Mouse (Mus musculus): ENCODE measurements around the gene Rsph9.

The Rsph9 gene

DNA sequence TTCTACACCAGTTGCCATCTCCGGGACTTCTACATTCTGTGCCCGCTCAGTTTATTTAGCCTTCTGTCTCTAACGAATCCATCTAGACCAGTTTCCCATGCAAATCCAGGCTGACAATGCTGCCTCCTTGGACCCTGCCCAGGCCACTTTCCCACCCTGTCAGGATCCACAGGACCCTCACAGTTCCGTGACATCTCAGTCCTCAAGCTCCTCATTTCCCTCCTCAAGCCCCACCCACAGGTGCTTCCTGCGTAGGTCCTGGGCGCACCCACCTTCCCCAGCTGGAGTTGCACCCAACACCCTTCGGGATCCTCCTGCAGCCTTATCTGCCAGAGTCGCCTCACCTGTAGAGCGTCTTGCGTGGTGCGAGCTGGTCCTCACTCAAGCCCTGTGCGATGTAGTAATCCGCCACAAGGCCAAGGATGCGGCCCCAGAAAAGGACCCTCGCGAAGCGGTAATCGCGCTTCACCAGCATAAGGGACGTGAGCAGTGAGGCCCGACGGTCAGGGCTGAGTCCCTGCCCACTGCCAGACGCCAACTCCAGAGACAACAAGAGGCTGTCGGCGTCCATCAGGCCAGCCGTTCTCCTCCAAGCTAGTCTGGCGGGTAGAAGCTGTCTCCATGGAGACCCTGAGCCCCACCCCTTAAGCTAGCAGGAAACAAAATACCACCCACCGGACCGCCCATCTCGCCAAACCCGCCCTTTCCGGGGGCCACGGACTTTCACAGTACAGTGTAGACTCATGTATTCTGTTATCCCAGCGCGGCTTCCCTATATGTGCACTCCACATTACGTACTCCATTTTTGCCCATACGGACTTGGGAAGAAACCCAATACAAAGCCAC lies at the start of gene Rsph9:
TSS of gene Rsph9 (minus strand) at position 639 of the 846 bp plus-strand sequence.
- no peak for DNase-seq

DNA sequence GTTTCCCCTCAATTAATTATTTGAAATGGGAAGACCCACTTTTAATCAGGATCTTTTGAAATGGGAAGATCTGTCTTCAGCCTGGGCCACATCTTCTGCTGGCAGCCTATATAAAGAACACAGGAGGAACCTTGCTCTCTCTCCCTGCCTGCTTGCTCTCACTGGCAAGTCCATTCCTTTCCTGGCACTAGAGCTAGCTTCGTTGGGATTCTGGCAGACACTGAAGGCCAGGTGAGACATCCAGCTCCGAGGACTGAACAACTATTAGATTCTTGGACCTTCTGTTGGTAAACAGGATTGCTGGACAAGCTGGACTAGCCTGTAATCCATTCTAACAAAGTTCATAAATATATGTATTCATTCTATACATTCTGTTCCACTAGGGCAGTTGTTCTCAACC lies 44.8 kb upstream of the Rsph9 start:
- DNase-seq: no peak

DNA sequence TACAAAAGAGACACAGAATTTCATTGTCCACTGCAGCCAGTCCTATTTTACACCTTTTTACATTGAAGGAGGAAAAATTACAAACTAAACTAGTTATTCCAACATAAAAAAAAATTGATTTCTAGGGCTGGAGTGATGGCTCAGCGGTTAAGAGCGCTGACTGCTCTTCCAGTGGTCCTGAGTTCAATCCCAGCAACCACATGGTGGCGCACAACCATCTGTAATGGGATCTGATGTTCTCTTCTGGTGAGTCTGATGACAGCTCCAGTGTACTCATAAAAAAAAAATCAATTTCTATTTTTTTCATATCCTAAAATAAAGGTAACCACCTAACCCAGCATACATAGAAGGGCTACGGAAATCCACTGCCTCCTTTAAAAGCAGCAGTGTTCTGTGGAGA lies 38.3 kb upstream of the Rsph9 start:
- no peak for DNase-seq

DNA sequence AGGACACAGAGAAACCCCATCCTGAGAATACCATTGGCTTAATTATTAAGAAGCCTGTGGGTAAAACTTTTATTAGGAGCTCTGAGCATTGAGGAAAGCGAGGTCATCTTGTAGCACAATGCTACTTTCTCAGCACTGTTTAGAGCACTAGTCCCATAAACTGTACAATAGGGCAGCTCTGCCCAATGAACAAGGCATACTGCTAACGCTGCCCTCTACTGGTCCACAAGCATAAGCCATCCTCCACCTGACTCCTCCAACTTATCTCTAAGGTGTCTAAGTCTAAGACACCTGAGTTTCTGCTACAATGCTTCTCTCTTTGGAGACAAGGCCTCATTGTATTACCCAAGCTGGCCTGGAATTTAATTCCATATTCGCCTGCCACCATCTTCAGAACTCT lies 26.5 kb upstream of the Rsph9 start:
- no peak for DNase-seq

DNA sequence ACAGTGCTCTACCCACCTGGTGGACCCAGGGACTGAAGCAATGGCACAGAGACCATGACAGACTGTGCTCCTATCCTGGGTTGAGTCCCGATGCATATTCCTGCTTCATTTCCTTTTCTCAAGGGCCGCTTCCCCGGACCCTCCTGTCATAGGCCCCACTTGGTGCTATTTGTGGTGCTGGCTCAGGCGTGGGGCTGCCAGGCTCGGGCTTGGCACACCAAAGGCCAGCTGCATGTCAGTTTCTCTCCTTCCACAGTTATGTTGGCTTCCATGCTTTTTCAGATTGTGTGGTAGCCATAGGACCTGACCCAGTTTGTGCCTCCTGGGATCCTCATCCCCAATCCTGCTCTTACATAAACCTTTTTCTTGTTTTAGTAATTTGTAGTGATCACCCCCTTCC lies 24.8 kb upstream of the Rsph9 start:
- DNase-seq: no peak

DNA sequence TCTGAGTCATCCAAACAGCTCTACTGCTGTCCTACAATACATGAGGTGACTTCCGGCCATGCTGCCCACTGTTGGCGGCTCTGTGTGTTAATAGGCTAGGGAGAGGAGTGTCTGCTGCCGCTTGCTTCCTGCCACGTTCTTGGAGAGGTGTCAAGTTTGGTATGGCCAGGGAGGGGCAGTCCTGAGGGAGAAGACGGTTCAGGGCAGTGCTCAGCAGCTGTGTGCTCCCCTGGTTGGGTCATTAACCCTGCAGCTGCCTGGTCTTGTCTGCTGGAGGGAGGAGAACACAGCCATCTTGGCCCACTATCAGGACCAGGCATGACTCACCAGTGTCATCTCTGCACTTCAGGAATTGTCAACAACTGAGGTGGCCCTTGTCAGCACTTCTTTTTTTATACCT lies 24.3 kb upstream of the Rsph9 start:
- DNase-seq: no peak

DNA sequence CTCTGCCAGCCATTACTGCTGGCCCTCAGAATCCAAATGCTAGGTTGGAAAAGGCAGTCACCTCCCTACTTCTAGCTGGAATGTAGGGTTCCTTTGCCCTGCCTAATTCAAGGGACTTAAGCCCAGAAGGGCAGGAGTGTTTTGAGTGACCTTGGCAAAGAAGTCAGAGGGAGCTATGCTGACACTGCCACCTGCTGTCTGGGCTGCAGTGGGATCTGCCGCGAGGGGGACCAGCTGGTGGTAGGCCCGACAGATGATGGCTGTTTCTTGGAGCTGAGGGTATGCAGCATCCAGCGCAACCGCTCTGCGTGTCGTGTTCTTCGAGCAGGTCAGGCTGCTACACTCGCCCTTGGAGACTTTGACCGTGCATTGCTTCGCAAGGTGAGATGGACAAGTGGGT lies 23.0 kb upstream of the Rsph9 start:
- DNase-seq: no peak

DNA sequence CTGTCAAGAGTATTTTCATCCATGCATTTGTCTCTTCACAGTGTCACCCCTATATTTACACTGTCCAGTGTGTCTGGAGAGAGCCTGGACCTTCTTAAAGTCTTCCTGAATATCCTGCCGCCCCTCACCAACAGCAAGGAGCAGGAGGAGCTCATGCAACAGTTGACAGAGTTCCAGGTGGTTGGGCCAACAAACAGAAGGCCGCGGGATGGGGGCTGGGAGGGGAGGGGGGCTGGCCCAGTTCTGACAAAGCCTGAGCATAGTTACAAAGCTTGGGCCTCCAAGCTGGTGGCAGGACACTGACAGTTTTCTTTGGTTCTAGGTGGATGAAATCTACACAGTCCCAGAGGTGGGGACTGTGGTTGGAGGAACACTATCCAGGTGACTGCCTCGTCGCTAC lies 22.3 kb upstream of the Rsph9 start:
- no peak for DNase-seq

DNA sequence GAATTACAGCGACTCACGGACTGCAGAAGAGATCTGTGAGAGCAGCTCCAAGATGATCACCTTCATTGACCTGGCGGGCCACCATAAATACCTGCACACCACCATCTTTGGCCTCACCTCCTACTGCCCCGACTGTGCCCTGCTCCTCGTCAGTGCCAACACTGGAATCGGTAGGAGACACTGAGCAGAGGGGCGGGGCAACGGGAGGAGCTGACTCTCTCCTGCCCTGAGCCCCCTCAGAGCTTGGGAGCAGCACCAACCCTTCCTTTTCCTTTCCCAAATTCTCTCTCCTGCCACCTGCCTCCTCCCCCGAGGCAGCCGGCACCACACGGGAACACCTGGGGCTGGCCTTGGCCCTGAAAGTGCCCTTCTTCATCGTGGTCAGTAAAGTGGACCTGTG lies 21.4 kb upstream of the Rsph9 start:
- no peak for DNase-seq

DNA sequence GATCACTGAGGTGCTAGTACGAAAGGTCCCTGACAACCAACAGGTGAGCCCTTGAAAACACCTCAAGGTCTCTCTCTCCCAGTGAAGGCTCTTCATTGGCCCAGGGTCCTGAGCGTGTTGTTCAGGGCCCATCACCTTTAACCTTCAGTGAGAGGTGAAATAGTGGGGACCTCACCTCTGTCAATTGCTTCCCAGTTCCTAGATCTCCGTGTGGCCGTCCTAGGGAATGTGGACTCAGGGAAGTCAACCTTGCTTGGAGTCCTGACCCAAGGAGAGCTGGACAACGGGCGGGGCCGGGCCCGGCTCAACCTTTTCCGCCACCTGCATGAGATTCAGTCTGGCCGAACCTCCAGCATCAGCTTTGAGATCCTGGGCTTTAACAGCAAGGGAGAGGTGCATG lies 20.8 kb upstream of the Rsph9 start:
- DNase-seq: no peak

DNA sequence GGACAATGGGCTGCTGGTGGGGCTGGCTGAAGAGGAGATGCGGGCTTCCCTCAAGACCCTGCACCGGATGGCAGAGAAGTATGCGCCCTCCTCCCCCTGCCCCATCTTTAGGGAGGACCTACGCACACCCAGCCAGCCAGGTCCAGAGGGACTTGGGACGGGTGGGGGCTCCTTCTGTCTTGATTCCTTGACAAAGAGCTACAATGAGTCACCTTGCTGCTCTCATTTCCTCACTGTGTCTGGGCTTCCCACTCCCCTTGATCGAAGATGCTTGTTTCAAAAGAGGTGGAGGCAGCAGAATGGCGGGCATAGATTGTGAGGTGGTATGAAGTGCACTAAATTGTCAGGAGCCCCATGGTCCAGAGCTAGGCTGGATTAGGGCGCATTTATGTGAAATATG lies 20.3 kb upstream of the Rsph9 start:
- DNase-seq: no peak

DNA sequence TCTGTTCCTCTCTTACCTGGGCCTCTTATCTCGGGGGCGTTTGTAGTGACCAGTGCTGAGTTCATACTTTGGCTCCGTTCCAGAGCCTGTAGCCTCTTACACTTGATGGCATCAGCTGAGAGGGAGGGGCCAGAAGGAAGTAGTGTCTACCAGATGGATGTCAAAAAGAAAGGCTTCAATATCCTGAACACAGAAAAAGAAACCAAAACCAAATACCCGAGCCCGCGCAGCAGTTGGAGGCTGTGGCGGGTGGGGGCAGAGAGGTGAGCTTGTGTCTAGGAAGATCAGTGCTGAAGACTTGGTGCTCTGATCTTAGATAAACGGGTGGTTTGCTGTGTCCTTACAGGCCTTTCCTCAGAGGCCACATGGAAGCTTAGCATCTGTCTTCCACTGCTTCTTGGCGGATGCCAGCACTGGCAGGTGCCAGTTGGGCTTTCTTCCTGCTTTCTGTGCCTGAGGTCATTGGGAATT lies 19.0 kb upstream of the Rsph9 start:
- no peak for DNase-seq

DNA sequence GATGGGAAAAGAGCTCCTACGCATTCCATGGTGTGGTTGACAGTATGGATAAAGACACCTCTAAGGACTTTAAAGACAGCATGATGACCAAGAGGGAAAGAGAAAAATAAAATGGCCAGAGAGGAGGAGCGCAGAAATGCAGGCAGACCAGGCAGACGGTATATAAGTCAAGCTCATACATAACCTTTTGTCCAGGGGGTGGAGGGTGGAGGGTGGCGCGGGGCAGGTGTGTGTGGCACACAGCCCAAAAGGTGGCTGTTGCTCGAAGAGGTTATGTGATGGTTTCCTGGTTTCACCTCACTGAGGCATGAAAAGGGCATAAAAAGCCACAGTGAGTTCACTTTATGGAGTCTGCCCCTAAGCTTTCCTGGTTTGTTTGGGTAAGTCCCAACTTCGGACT lies 18.5 kb upstream of the Rsph9 start:
- DNase-seq: no peak

DNA sequence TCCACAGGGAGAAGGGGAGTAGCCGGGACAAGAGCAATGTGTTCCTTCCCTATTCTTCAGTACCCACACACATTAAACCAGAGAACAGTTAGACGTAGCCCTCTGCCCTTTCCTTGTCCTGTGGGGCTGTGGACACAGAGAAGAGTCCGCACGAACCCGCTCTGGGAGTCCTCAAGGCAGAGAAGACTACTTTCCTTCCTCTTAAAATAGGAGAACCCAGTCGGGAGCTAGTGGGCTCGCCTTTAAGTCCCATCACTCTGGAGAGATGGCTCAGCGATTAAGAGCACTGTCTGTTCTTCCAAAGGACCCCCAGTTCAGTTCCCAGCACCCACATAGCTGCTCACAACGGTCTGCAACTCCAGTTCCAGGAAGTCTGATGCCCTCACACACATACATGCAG lies 17.7 kb upstream of the Rsph9 start:
- DNase-seq: no peak

DNA sequence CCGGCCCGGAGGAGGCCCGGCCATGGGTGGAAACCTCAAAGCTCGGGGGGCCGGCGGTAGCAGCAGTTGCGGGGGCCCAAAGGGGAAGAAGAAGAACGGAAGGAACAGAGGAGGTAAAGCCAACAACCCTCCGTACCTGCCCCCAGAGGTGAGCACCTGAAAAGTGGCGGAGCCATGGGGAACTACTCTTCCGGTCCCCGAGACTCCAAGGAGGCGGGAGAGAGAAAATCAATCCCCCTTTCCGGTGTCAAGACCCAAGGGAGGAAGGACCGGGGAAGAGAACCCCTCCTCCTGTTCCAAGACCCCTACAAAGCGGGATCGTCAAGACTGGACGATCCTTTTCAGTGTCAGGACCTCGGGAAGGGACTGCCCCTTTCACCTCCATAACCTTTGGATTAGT lies 17.2 kb upstream of the Rsph9 start:
- DNase-seq: no peak

DNA sequence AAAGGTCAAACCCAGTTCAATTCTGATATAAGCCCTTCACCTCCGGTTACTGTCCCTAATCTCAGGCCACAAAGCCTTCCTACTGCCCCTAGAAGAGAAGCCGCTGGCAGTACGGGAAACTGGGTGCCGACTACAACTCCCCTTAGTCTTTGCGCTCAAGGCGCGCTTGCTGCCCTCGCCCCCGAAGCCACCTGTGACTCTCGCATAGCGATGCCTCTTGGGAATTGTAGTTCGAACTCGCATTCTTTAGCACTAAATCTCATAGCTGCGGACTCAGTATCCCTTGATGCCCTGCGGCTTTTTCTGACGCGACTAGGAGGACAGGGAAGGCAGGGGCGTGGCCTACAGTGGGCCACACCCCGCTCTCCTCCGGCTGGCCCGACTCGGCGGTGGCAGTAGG lies 16.7 kb upstream of the Rsph9 start, which contains the start of gene Gtpbp2:
TSS of gene Gtpbp2 (plus strand) at position 347 of the 400 bp plus-strand sequence.
- peak; percentile 96 for DNase-seq

DNA sequence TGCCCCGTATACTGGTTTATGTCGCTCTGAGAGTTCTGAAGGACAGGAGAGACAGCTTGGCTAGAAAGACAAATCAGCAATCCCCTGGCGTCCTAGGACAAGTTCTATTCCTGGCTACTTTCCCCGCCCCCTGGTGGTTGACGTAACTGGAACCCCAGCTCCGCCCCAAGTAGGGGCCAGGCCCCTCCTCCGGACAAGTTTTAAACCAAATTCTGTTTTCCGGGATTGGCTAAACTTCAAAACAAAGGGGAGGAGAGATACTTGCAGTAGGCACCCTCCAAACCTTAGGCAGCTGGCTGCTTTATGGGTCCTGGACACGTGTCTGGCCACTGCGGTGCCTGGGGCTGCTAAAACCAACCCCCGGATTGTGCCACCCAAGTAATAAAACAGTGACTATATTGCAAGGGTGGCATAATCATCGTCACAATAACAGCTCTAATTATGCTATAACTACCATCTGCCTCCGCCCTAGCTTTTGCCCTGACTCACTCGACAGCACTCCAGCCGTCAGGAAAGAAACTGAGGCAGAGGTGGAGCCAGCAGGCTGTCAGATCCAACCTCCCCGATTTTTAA lies 16.2 kb upstream of the Rsph9 start:
- DNase-seq: peak; percentile 83

DNA sequence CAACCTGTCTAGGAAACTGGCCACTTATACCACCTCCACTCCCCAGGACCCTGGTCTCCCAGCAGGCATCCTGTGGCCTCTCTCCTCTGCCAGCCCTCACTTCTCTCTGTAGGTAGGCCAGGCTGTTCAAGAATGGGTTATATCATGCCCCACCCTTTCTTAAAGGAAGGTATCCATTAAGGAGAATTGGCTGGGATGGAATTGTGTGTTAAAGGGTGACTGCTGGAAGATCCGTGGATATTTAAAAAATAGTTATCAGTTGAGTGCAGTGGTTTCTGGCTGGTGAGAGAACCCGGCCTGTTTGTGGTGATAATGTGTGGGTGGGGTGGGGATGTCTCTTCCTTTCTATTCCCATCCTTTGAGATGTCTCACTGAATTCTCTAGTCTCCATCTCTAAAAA lies 15.2 kb upstream of the Rsph9 start:
- DNase-seq: no peak

DNA sequence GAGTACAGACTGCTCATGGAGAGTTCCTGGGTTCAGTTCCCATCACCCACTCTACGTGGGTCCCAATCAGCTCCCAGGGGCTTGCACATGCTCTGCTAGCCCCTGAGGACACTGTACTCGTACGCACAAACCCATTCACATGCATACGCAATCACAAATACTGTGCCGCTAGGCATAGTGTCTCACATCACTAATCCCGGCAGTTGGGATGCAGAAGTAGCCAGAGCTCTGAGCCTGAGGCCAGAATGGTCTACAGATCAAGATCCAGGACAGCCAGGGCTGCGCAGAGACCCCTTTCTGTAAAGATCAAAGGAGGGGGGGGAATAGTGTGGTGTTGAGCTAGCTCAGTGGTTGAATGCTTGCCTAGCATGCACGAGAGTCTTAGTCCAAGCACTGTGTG lies 13.1 kb upstream of the Rsph9 start:
- no peak for DNase-seq

DNA sequence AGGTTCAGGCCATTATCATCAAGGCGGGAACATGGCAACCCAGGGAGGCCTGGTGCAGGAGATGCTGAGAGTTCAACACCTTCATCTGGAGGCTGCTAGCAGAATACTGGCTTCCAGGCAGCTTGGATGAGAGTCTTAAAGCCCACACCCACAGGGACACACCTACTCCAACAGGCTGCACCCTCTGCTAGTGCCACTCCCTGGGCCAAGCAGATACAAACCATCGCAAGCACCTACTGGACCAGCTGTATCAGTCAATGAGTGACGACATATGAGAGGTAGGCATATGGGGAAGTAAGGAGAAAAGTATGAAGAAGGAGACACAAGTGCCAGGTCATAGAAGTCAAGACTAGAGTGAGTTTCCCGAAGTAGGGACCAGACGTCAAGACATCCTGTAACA lies 12.7 kb upstream of the Rsph9 start:
- DNase-seq: no peak

DNA sequence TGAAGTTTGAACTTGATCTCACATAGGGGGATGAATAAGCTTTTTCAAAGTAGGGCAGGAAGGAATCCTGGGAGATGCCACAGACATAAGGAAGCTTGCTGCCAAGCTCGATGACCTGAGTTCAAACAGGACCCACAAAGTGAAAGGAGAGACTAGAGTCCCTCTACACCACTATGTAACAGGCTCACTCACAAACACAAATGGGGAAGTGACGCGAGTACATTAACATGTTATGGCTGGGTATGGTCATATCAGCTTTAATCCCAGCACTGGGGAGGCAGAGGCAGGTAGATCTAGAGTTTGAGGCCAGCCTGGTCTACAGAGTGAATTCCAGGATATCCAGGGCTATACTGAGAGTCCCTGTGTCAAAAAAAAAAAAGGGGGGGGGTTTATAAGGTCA lies 10.3 kb upstream of the Rsph9 start:
- DNase-seq: no peak

DNA sequence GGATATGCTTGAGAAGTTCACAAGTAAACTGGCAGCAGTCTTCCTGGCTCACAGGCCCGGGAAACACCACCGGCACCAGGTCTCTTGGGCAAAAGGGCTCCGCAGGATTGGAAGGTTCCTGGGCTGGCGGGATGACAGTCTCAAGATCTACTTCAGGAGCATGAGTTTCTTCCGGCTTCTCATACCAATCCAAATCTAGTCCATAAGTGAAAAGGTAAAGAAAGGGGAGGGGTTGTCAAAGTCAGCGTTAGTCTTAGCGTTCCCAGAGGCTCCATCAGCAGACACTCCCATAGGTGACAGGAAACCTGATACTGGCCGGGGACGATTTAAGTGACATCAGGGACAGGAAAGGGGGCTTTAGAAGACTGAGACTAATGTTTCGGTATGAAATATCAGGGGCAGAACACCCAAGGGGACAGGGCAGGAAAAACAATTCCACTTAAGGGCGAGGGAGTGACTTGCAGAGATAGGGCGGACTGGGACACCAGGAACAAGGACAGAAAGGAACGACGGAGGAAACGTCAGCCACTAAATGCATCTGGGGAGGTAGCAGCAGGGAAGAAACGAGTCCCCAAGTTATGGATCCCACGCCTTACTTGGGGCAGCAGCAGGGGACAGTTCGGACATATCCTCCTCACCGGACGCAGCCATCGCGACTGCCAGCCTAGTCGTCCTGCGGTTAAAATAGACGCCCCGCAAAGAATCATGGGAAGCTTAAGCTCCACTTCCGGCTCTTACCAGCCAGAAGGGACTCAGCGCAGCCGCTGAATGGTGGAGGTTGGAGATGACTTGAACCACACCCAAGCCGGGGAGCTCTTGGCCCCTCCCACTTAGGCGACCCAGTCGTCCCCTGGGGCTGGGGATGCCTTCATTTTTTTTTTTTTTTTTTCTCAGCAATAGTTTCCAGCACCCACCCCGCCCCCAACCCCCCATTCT lies 9.1 kb upstream of the Rsph9 start, which contains the start of gene Mad2l1bp:
TSS of gene Mad2l1bp (minus strand) at position 707 of the 936 bp plus-strand sequence.
- peak; percentile 76 for DNase-seq

DNA sequence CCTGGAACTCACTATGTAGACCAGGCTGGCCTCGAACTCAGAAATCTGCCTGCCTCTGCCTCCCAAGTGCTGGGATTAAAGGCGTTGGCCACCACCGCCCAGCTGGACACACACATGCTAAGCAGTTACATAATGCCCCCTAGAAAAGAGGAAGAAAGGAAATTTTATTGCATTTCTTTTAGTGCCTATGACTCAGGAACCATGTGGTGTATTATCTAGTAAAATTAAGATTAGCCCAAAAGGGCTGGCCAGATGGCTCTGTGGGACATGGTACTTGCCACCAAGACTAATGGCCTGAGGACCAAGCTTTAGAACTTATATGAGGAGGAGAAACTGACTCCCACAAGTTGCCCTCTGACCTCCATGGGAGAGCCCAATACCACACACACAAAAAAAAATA lies 4.1 kb downstream of the Rsph9 start:
- DNase-seq: no peak

Measured in cerebellum, adult 8-10 months (tissue).